Mouse (Mus musculus) heart, embryonic 16.5 days (tissue): ENCODE measurements around the gene Fgf7. TPM values are rescaled to one million over a fixed set of nuclear protein-coding genes. Genes with fewer than 3 reads are reported as not detected.

Source experiments
- ATAC-seq: fragments of 200-750 bp; cut with Nextera tagmentation; replicated peaks from 2 replicates; pipeline ENCODE4 v1.8.0; 2017; ENCODE audit warnings: moderate number of reproducible peaks; ENCODE audit not compliant: insufficient read depth, low FRiP score; ENCODE audit errors: extremely low read depth
- H3K27ac ChIP-seq: fragments of 300-500 bp; sonication (generic); 2 replicates; pipeline ENCODE4 v1.5.1; 2014; ENCODE audit warnings: mild to moderate bottlenecking, low read length, control low read depth, moderate library complexity
- H3K27me3 ChIP-seq: fragments of 300-500 bp; sonication (generic); 2 replicates; pipeline ENCODE4 v1.6.1; 2014; ENCODE audit warnings: low read length, mixed read lengths; ENCODE audit not compliant: control insufficient read depth, insufficient read depth
- H3K36me3 ChIP-seq: fragments of 300-500 bp; sonication (generic); 2 replicates; pipeline ENCODE4 v1.6.1; 2014; ENCODE audit not compliant: control insufficient read depth, insufficient read depth
- H3K4me1 ChIP-seq: fragments of 300-500 bp; sonication (generic); 2 replicates; pipeline ENCODE4 v1.6.1; 2014; ENCODE audit warnings: low read length, mixed read lengths; ENCODE audit not compliant: control insufficient read depth, insufficient read depth
- H3K4me2 ChIP-seq: fragments of 300-500 bp; sonication (generic); 2 replicates; pipeline ENCODE4 v1.6.1; 2014; ENCODE audit warnings: low read depth, mild to moderate bottlenecking, control low read depth, low read length
- H3K4me3 ChIP-seq: fragments of 300-500 bp; sonication (generic); 2 replicates; pipeline ENCODE4 v1.5.1; 2014; ENCODE audit warnings: mild to moderate bottlenecking, control low read depth, low read length
- H3K9ac ChIP-seq: fragments of 300-500 bp; sonication (generic); 2 replicates; pipeline ENCODE4 v1.6.1; 2014; ENCODE audit warnings: low read length, control low read depth
- H3K9me3 ChIP-seq: fragments of 300-500 bp; sonication (generic); replicated peaks from 2 replicates; pipeline ENCODE4 v1.6.1; 2016; ENCODE audit warnings: low read length; ENCODE audit not compliant: control insufficient read depth
- WGBS: fragments of 180-500 bp; shearing (Covaris S2); extraction: QIAGEN DNeasy Blood & Tissue Kit; methylation state at CpG from one replicate; pipeline ENCODE4 v1.1.7; 2014; 5-methylcytosine and 5-hydroxymethylcytosine counted together
- polyA plus RNA-seq: library from polyadenylated mRNA; unstranded; fragments of >200 nt; fragmentation: Nextera tagmentation; extraction: Ambion mirVana; gene quantifications from 2 replicates; pipeline ENCODE4 v1.2.1, GENCODE M21; 2015

The Fgf7 gene
- polyA plus RNA-seq, 1 experiment from 2014 or later = 1.9 TPM

DNA sequence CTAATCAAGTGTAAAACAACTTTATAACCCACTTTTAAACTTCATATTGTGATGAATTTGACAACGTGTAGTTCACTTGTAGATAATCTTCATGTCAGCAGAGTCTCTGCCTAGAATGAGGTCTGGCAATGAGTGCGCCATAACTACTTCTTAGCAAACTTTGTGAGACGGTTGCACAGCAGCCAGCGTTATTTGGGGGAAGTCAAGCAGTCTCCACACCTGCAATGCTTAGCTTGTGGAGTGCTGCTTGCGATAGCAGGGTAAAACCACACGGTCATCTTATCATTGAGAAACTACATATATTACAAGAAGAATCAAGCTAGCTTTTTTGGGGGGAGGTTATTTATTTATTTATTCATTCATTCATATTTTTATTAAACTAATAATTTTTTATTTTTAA, 42.0 kb downstream of the Fgf7 start:
- no peak overlapping the region for H3K4me2 ChIP-seq
- H3K27ac ChIP-seq = no peak overlapping the region
- no peak overlapping the region for H3K9ac ChIP-seq
- H3K4me1 ChIP-seq = peaks cover 5% of the 10 kb centered on the region; the same call in 1 of the 2 replicates
- no peak for ATAC-seq
- no peaks in the 10 kb centered on the region for H3K27me3 ChIP-seq
- no peaks in the 10 kb centered on the region for H3K36me3 ChIP-seq
- H3K4me3 ChIP-seq = no peak overlapping the region
- no peaks in the 10 kb centered on the region for H3K9me3 ChIP-seq
- WGBS = 87% methylated on average over 6 of the region's 6 CpGs

DNA sequence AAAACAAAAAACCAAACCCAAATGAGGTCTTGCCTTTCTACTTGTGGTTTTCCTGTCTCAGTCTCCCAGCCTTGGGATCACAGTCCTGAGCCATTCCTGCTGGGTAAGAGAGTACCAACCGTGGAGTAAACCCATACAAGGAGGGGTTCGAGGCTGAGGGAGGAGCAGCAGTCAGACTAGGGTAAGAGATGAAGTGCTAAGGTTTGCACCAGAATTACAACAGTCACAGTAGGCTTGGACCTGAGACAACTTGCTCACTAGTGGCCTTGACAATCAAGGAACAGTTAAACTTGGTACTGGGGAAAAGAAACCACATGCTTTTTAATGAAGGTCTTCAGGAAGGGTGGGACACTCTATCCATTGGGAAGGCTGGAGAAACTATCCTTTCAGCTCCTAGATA, 44.6 kb downstream of the Fgf7 start:
- H3K4me2 ChIP-seq = no peak overlapping the region
- 59% methylated on average over 2 of the region's 2 CpGs for WGBS
- H3K27me3 ChIP-seq = no peaks in the 10 kb centered on the region
- H3K9me3 ChIP-seq = no peaks in the 10 kb centered on the region
- H3K4me1 ChIP-seq = peaks cover 5% of the 10 kb centered on the region; the same call in 1 of the 2 replicates
- no peak overlapping the region for H3K27ac ChIP-seq
- no peak overlapping the region for H3K4me3 ChIP-seq
- ATAC-seq = no peak
- H3K36me3 ChIP-seq = no peaks in the 10 kb centered on the region
- H3K9ac ChIP-seq = no peak overlapping the region

- no peaks in the 10 kb centered on the region for H3K36me3 ChIP-seq
- no peak overlapping the region for H3K9ac ChIP-seq
- no peak overlapping the region for H3K27ac ChIP-seq
- H3K9me3 ChIP-seq = no peaks in the 10 kb centered on the region
- H3K27me3 ChIP-seq = no peaks in the 10 kb centered on the region
- no peak for ATAC-seq
- no peak overlapping the region for H3K4me3 ChIP-seq
- no peak overlapping the region for H3K4me2 ChIP-seq
- peaks cover 5% of the 10 kb centered on the region; the same call in 1 of the 2 replicates for H3K4me1 ChIP-seq
- 73% methylated on average over 3 of the region's 3 CpGs for WGBS
These were observed 49.9 kb downstream of the Fgf7 start for GRCm38 (mm10) chr2:126084326-126084725.

- no peaks in the 10 kb centered on the region; the same call in 1 of the 2 replicates for H3K4me1 ChIP-seq
- H3K36me3 ChIP-seq = no peaks in the 10 kb centered on the region
- no peaks in the 10 kb centered on the region for H3K27me3 ChIP-seq
- H3K27ac ChIP-seq = no peak overlapping the region
- no peaks in the 10 kb centered on the region for H3K9me3 ChIP-seq
- no peak overlapping the region for H3K9ac ChIP-seq
- WGBS = 39% methylated on average over 8 of the region's 8 CpGs
- no peak for ATAC-seq
- H3K4me3 ChIP-seq = no peak overlapping the region
- peak overlapping the region; percentile 26 for H3K4me2 ChIP-seq
These were observed 51.7 kb downstream of the Fgf7 start for GRCm38 (mm10) chr2:126086187-126086586.

- H3K4me1 ChIP-seq = no peaks in the 10 kb centered on the region; the same call in 1 of the 2 replicates
- no peaks in the 10 kb centered on the region for H3K27me3 ChIP-seq
- WGBS = 71% methylated on average over 5 of the region's 5 CpGs
- H3K9me3 ChIP-seq = no peaks in the 10 kb centered on the region
- H3K9ac ChIP-seq = no peak overlapping the region
- H3K4me2 ChIP-seq = no peak overlapping the region
- no peak overlapping the region for H3K4me3 ChIP-seq
- no peak for ATAC-seq
- no peak overlapping the region for H3K27ac ChIP-seq
- no peaks in the 10 kb centered on the region for H3K36me3 ChIP-seq
These were observed 56.0 kb downstream of the Fgf7 start for GRCm38 (mm10) chr2:126090432-126090831.

DNA sequence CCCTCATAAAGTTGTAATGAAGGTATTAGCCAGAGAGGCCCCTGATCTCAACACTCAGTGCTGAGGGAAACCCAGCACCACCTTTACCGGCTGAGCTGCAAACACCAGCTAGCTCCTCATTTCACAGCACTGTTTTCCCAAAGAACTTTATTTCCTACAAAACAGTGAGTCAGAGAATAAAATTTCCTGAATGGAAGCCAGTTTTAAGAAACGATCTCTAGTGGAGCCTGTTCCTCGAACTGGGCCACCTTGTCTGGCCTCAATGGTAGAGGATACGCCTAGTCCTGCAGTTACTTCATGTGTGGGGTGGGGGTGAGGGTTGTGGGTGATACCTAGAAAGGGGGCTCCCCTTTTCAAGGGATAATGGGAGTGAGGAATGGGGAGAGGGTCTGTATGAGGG, 60.2 kb downstream of the Fgf7 start:
- Histone ChIP-seq H3K4me3 (no peak overlapping the region), H3K9me3 (no peaks in the 10 kb centered on the region), H3K36me3 (no peaks in the 10 kb centered on the region), H3K9ac (no peak overlapping the region), H3K27me3 (no peaks in the 10 kb centered on the region), H3K4me1 (no peaks in the 10 kb centered on the region), H3K4me2 (no peak overlapping the region), H3K27ac (no peak overlapping the region)
- WGBS = 84% methylated on average over 4 of the region's 4 CpGs
- no peak for ATAC-seq

Other genes starting within 250 kb of the Fgf7 start
- gene Galk2, start 175.5 kb upstream of the Fgf7 start, polyA plus RNA-seq = 29.0 and 32.4 TPM in 2 replicates
- gene Cops2, start 175.5 kb upstream of the Fgf7 start, polyA plus RNA-seq = 56.5 and 58.6 TPM in 2 replicates
- gene Fam227b, start 117.3 kb downstream of the Fgf7 start, polyA plus RNA-seq = not detected in 2 replicates
- gene Dtwd1, start 117.5 kb downstream of the Fgf7 start, polyA plus RNA-seq = 16.2 and 19.0 TPM in 2 replicates
- not detected in 2 replicates for gene Gm17555, start 180.4 kb downstream of the Fgf7 start, polyA plus RNA-seq